Mouse (Mus musculus) heart, embryonic 10.5 days (tissue): ENCODE results near the gene Prm1. TPM values are rescaled to one million over a fixed set of nuclear protein-coding genes. Genes with fewer than 3 reads are reported as not detected.
A peak's percentile ranks its signal among the peaks of the same experiment; 100 is the strongest.
"Not testable (repeated sequence)": the region's sequence is repeated elsewhere in the genome, so short reads cannot be mapped to it uniquely, and the experiment has no call there.

Experiments used
- DNase-seq: peaks from one replicate; pipeline ENCODE4 v3.0.0-alpha.2; 2017; ENCODE audit warnings: low spot score
- H3K27ac ChIP-seq: fragments of 300-500 bp; sonication (generic); 2 replicates; pipeline ENCODE4 v1.5.1; 2016; ENCODE audit warnings: mild to moderate bottlenecking
- H3K27me3 ChIP-seq: fragments of 300-500 bp; sonication (generic); 2 replicates; pipeline ENCODE4 v1.6.1; 2016; ENCODE audit warnings: mild to moderate bottlenecking; ENCODE audit not compliant: poor library complexity, insufficient read depth, severe bottlenecking
- H3K36me3 ChIP-seq: fragments of 300-500 bp; sonication (generic); 2 replicates; pipeline ENCODE4 v1.6.1; 2016; ENCODE audit warnings: mild to moderate bottlenecking, moderate library complexity
- H3K4me1 ChIP-seq: fragments of 300-500 bp; sonication (generic); 2 replicates; pipeline ENCODE4 v1.6.1; 2016; ENCODE audit warnings: mild to moderate bottlenecking
- H3K4me3 ChIP-seq: fragments of 300-500 bp; sonication (generic); 2 replicates; pipeline ENCODE4 v1.5.1; 2016; ENCODE audit warnings: mild to moderate bottlenecking, moderate library complexity
- H3K9me3 ChIP-seq: fragments of 300-500 bp; sonication (generic); 2 replicates; pipeline ENCODE4 v1.6.1; 2016; ENCODE audit warnings: mild to moderate bottlenecking, moderate library complexity
- WGBS: fragments of 180-500 bp; shearing (Covaris S2); methylation state at CpG from one replicate; pipeline ENCODE4 v1.1.7; 2016; 5-methylcytosine and 5-hydroxymethylcytosine counted together
- polyA plus RNA-seq: library from polyadenylated mRNA; unstranded; fragments of >200 nt; fragmentation: Nextera tagmentation; extraction: Ambion mirVana; gene quantifications from 2 replicates; pipeline ENCODE4 v1.2.1, GENCODE M21; 2016

Gene Prm1
- polyA plus RNA-seq, 1 experiment from 2014 or later = not detected

DNA sequence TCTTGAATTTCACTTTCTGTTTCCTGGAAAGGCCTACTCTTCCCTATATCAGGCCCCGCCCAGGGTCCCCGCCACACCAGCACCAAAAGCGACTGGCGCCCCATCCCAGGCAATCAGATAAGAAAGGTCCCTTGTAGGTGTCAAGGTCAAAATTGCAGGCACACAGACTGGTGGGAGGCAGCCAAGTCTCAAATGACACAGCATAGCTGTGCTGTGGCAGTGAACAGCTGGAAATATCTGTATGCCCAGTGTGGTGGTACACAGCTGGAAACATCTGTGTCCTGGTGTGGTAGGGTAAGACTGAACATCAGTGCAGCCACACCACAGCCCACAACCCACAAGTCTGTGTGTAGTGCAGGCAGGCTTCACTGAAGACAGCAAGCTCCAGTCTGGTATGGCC, 9.2 kb upstream of the Prm1 start:
- H3K27me3 ChIP-seq = no peaks in the 10 kb centered on the region
- 51% methylated on average over 4 of the region's 4 CpGs for WGBS
- no peak overlapping the region for H3K4me3 ChIP-seq
- peak overlapping the region; percentile 38; the same call in 1 of the 2 replicates for H3K27ac ChIP-seq
- no peaks in the 10 kb centered on the region for H3K36me3 ChIP-seq
- peaks cover 28% of the 10 kb centered on the region for H3K4me1 ChIP-seq
- H3K9me3 ChIP-seq = no peaks in the 10 kb centered on the region
- no peak for DNase-seq

DNA sequence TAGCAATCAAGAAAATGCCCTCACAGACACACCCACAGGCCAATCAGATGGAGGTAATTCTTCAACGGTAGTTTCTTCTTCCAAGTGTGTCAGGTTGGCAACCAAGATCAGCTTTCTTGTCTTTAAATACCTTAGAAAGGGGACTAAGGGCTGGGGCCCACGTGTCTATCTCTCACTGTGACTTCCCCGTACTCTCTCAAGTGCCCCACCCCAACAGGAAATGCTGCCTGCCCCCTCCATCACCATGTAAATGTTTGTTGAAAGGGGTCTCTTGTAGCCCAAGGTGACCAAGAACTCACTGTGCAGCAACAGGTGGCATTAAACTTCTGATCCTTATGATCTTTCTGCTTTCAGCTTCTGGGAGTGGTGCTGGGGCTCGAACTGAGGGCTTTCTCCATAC, 8.1 kb upstream of the Prm1 start:
- Histone ChIP-seq H3K4me3 (no peak overlapping the region), H3K4me1 (peaks cover 24% of the 10 kb centered on the region), H3K36me3 (no peaks in the 10 kb centered on the region), H3K9me3 (no peaks in the 10 kb centered on the region), H3K27me3 (no peaks in the 10 kb centered on the region), H3K27ac (no peak overlapping the region)
- 68% methylated on average over 4 of the region's 4 CpGs for WGBS
- no peak for DNase-seq

DNA sequence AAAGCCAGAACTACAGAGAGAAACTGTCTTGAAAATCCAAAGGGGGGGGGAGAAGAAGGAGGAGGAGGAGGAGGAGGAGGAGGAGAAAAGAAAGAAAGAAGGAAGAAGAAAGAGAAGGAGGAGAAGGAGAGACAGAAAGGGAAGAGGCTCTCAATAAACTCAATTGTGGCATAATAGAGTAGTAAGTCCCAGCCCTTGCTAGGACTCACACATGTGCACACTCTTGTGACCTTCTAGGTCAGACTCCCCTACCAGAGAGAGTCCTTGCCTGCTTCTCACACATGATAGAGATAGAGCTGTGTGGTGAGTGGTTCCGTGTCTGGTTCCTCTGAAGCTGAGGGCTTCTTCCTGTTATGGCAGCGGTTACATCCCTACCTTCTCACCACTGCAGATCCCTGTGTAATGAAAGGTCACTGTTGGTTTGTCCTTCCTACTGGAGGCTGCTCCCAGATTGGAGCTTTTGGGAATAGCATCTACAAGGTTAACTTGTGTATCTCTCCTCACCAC, 7.3 kb upstream of the Prm1 start, which contains the start of gene Gm11172:
TSS of gene Gm11172 (plus strand) at position 51 of the 507 bp plus-strand sequence.
- WGBS = 73% methylated on average over 2 of the region's 2 CpGs
- H3K4me1 ChIP-seq = peaks cover 24% of the 10 kb centered on the region

DNA sequence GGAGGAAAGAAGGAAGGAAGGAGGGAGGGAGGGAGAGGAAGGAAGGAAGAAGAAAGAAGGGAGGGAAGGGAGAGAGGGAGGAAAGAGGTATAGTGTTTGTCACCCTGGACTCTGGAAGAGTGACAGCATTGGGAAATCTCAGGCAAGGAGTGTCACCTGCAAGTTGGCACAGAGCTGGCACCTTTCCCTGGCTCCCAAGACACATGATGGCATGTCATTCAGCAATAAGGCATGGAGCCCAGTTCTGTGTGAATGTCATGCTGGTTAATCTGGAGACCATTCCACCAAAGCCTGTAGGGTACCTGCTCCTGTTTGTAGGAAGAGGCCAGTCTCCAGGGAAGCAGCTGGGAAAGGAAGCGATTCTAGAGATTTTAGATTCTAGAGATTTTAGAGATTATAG, 4.7 kb upstream of the Prm1 start:
- no peaks in the 10 kb centered on the region for H3K36me3 ChIP-seq
- no peak for DNase-seq
- peaks cover 20% of the 10 kb centered on the region for H3K4me1 ChIP-seq
- no peak overlapping the region for H3K27ac ChIP-seq
- 94% methylated on average over 1 of the region's 1 CpGs for WGBS
- H3K4me3 ChIP-seq = no peak overlapping the region
- H3K9me3 ChIP-seq = no peaks in the 10 kb centered on the region
- H3K27me3 ChIP-seq = no peaks in the 10 kb centered on the region; the same call in 1 of the 2 replicates

More for the DNA sequence above, 7.3 kb upstream of the Prm1 start, which contains the start of gene Gm11172:
- H3K4me3 ChIP-seq = no peak within 1 kb of the TSS
- no peaks in the 10 kb centered on the region for H3K27me3 ChIP-seq
- H3K27ac ChIP-seq = no peak within 1 kb of the TSS
- H3K36me3 ChIP-seq = no peaks in the 10 kb centered on the region
- DNase-seq = no peak
- no peaks in the 10 kb centered on the region for H3K9me3 ChIP-seq

DNA sequence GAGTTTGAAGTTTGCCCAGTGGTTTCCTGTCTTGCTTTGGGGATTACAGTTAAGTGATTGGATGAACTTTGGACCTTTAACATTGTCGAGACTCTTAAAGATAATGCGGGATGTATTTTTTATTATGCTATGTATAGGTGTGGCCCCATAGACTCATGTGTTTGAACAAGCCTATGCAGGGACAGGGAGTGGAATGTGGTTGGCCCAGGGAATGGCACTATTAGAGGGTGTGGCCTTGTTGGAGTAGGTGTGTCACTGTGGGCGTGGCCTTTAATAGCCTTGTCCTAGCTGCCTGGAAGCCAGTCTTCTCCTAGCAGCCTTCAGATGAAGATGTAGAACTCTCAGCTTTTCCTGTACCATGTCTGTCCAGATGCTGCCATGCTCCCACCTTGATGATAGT, 3.2 kb downstream of the Prm1 start:
- not testable (repeated sequence) for DNase-seq, H3K27ac ChIP-seq, H3K27me3 ChIP-seq, H3K9me3 ChIP-seq, H3K36me3 ChIP-seq, H3K4me3 ChIP-seq, H3K4me1 ChIP-seq
- WGBS = 73% methylated on average over 3 of the region's 3 CpGs

DNA sequence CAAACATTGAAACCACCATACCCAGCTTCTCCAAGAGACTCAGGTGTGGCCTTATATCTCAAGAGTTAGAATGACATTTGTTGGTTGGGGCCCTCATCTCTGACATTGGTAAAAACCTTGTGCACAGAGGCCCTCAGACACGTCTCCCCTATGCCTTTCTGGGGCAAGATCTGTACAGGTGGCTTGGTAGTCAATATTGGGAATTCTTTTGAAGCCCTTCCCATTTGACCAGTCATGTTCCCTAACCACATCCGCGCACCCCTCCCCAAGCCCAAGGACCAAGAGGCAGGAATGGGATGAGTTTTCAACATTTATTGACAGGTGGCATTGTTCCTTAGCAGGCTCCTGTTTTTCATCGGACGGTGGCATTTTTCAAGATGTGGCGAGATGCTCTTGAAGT, 9.6 kb downstream of the Prm1 start, which contains the start of gene Prm2:
TSS of gene Prm2 (minus strand) at position 101 of the 400 bp plus-strand sequence.
- Histone ChIP-seq H3K36me3 (no peaks in the 10 kb centered on the region), H3K27ac (no peak within 1 kb of the TSS), H3K9me3 (no peaks in the 10 kb centered on the region), H3K4me1 (peaks cover 7% of the 10 kb centered on the region), H3K27me3 (peaks cover 50% of the 10 kb centered on the region), H3K4me3 (no peak within 1 kb of the TSS)
- DNase-seq = no peak
- WGBS = 72% methylated on average over 6 of the region's 6 CpGs

DNA sequence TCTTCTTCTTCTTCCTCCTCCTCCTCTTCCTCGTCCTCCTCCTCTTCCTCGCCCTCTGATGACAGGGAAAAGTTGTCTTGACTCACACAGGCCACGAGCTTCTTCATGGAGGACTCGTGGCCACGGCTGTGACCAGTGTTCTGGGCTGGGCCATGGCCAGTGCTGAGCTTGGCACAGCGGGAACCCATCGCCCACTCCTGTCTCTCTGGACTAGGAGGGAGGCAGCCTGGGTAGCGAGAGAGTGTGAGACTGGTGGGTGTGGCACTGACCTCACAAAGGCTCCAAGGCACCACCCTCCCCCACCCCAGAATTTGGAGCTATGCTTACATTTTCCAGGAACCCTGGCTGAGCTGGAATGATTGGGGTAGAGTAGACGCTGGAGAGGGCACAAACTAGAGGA, 14.9 kb downstream of the Prm1 start, which contains the start of gene Prm3:
TSS of gene Prm3 (minus strand) at position 213 of the 400 bp plus-strand sequence.
- no peaks in the 10 kb centered on the region for H3K9me3 ChIP-seq
- H3K27me3 ChIP-seq = peaks cover 58% of the 10 kb centered on the region
- no peak within 1 kb of the TSS for H3K4me3 ChIP-seq
- DNase-seq = no peak
- no peaks in the 10 kb centered on the region for H3K36me3 ChIP-seq
- H3K27ac ChIP-seq = no peak within 1 kb of the TSS
- peaks cover 25% of the 10 kb centered on the region for H3K4me1 ChIP-seq
- 75% methylated on average over 9 of the region's 9 CpGs for WGBS

DNA sequence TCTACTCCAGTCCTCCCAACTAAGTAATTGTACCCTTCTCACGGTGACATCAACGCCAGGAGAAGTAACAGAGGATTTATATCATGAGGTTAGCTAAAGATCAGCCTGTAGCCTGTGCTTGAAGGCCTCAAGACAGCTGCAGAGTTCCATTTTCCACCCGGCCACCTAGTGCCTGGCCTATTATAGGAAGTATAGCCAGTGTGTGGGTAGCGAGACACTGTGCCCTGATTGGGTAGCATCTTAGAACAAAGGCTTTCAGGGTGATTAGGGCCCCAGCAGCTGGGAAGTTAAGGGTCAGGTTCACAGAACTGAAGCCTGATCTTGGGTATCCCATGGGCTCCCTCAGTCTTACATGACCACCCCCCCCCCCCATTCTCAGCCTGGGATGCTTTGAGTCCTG, 16.8 kb downstream of the Prm1 start:
- peaks cover 41% of the 10 kb centered on the region for H3K27me3 ChIP-seq
- H3K4me1 ChIP-seq = peaks cover 39% of the 10 kb centered on the region
- no peaks in the 10 kb centered on the region for H3K9me3 ChIP-seq
- no peak for DNase-seq
- H3K4me3 ChIP-seq = no peak overlapping the region
- WGBS = 60% methylated on average over 4 of the region's 4 CpGs
- H3K36me3 ChIP-seq = no peaks in the 10 kb centered on the region
- no peak overlapping the region for H3K27ac ChIP-seq

DNA sequence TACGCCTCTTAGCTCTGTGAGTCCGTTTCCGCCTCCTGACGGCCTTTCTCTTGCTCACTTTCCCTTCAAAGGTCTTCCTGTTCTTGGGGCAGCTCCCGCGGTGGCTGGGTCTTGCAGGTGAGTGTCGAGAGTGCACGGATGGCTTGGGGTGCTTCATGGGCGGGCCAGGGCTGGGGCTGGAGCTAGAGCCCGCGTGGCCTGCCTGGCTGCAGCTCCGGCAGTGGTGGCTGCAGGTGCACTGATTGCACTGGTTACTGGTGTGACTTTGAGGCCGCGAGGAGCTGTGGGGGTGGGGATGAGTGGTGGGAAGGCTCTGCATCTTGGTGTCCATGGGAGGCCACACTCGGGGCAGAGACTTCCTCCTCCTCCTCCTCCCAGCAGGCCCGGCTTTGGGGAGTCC, 17.4 kb downstream of the Prm1 start, which contains the start of gene Tnp2:
TSS of gene Tnp2 (minus strand) at position 390 of the 400 bp plus-strand sequence.
- DNase-seq = no peak
- H3K4me3 ChIP-seq = no peak within 1 kb of the TSS
- no peaks in the 10 kb centered on the region for H3K36me3 ChIP-seq
- no peaks in the 10 kb centered on the region for H3K9me3 ChIP-seq
- 44% methylated on average over 16 of the region's 16 CpGs for WGBS
- peaks cover 40% of the 10 kb centered on the region for H3K27me3 ChIP-seq
- H3K4me1 ChIP-seq = peaks cover 45% of the 10 kb centered on the region
- H3K27ac ChIP-seq = peak within 1 kb of the TSS; percentile 24; the same call in 1 of the 2 replicates

DNA sequence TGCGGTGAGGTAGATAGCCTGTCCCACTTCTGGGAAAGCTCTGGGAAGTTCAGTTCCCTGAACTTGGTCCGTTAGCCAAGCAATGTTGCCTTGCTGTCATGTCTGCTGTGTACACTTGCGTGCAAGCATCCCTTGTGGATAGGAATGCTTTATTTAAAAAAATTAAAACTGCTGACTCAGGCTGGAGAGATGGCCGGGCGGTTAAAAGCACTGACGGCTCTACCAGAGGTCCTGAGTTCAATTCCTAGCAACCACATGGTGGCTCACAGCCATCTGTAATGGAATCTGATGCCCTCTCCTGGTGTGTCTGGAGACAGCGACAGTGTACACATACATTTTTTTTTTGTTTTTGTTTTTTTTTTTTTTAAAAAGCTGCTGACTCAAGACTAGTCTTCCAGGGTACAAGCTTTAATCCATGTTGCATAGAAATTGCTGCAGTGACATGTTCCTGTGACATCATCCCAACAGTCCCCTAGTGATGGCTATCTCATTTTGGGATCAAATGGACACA, 18.0 kb downstream of the Prm1 start:
- no peaks in the 10 kb centered on the region for H3K36me3 ChIP-seq
- peaks cover 46% of the 10 kb centered on the region for H3K27me3 ChIP-seq
- 75% methylated on average over 7 of the region's 7 CpGs for WGBS
- no peak overlapping the region for H3K4me3 ChIP-seq
- DNase-seq = no peak
- H3K27ac ChIP-seq = no peak overlapping the region
- H3K9me3 ChIP-seq = no peaks in the 10 kb centered on the region
- H3K4me1 ChIP-seq = peaks cover 52% of the 10 kb centered on the region

DNA sequence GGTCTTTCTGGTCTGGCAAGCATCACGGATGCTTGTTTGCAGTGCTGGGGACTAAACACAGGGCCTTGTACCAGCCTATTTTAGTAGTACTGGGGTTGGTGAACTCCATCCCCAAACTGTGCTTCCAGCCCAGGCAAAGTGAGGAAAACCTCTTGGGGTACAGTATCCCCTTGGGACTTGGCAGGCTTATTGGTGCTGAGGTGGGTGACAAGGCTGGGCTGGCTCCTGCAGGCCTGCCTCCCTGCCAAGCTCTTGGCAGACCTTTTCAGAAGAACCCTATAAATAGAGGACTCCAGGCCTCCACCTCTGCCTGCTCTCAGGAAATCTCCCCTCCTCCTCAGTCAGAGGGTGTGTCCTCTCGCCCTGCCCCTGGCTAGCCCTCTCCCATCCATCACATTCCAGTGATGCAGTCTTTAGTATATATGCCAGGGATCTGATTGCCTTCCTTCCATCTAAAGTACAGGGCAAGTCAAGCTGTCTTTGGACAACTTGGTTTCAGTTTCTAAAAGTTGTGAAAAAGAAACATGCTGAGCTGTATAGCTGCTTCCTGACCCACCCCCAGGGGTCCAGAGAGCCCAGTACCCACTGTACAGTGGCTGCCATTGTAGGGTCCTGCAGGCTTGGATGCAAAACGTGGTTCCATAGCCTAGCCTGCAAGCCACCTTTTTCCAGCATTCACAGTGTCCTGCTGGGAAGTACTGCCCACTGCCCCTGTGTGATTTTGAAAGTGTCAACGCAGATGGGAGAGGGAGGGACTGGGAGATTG, 18.7 kb downstream of the Prm1 start:
- DNase-seq = no peak
- H3K36me3 ChIP-seq = no peaks in the 10 kb centered on the region
- peak overlapping the region; percentile 82; the same call in 1 of the 2 replicates for H3K4me3 ChIP-seq
- H3K9me3 ChIP-seq = no peaks in the 10 kb centered on the region
- peaks cover 58% of the 10 kb centered on the region for H3K4me1 ChIP-seq
- WGBS = 43% methylated on average over 4 of the region's 4 CpGs
- H3K27ac ChIP-seq = peak overlapping the region; percentile 95
- H3K27me3 ChIP-seq = peaks cover 44% of the 10 kb centered on the region

DNA sequence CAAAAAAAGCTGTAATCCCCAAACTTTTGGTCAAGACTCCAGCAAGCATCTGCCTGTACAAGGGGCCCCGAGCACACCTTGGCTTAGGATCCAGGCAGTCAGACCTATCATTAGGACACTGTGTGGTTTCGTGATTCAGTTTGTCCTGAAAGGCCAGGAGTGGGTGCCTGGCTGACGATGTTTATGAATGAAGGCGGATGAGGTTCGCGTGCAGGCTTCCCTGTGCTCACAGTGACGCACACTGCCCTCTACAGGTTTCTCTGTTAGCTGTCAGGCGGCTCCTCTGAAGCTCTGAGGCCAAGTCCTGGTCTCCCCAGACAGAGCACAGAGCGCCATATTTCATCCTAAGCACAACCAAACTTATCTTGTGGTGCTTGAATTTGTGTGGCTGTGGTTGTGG, 19.4 kb downstream of the Prm1 start:
- peaks cover 65% of the 10 kb centered on the region for H3K4me1 ChIP-seq

More for the DNA sequence above, 19.4 kb downstream of the Prm1 start:
- peak; percentile 95 for DNase-seq
- H3K27ac ChIP-seq = peak overlapping the region; percentile 95
- peaks cover 37% of the 10 kb centered on the region for H3K27me3 ChIP-seq
- H3K4me3 ChIP-seq = peak overlapping the region; percentile 82
- H3K9me3 ChIP-seq = no peaks in the 10 kb centered on the region
- no peaks in the 10 kb centered on the region for H3K36me3 ChIP-seq
- WGBS = 2% methylated on average over 9 of the region's 9 CpGs
